Mouse (Mus musculus) megakaryocyte, embryonic 14.5 days (primary cell): Measurements from ENCODE around the gene Angptl7.

Experiments
- FLI1 ChIP-seq: IDR thresholded peaks from 2 replicates; pipeline ENCODE4 v1.6.1; 2012; ENCODE audit warnings: low read length, inconsistent platforms, mixed read lengths
- GATA1 ChIP-seq: IDR thresholded peaks from 3 replicates; pipeline ENCODE4 v1.6.1; 2012; ENCODE audit warnings: mixed read lengths, low read length, inconsistent platforms, borderline replicate concordance

DNA sequence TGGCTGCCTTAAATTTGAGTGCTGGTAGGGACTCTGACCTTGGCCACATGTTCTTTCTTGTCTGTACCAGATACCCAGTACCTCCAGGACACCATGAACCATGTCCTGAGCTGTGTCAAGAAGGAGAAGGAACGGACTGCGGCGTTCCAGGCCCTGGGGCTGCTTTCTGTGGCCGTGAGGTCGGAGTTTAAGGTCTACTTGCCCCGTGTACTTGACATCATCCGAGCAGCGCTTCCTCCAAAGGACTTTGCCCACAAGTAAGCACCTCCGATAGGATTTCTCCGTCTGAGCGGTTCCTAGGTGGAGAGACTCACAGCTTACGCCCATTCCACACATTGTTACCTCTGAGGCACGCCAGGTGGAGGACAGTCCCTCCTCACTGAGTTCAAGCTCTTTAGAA, 37.5 kb downstream of the Angptl7 start:
- TF ChIP-seq GATA1 (no peak), FLI1 (no peak)
